Mouse (Mus musculus): ENCODE measurements at regions not wholly inside any gene's neighbourhood (a gene's known extent, or its start where the extent isn't known, plus 50 kb on each side); places are given as distances from the start of the nearest gene placed in this dataset.
A peak's percentile ranks its signal among the peaks of the same experiment; 100 is the strongest.

GRCm38 (mm10) chr16:78013049-78013819 is 288.1 kb upstream of the Cxadr start:
- Histone ChIP-seq H3K27me3 (ENCODE audit: control insufficient read depth, insufficient read depth, low read length) (no peaks in the 10 kb centered on the region), H3K4me1 (ENCODE audit: control insufficient read depth, insufficient read depth, low read length) (peaks cover 5% of the 10 kb centered on the region; the same call in 1 of the 2 replicates), H3K4me2 (ENCODE audit: low read length) (no peak overlapping the region), H3K9me3 (ENCODE audit: control insufficient read depth, low read length) (no peaks in the 10 kb centered on the region), H3K36me3 (ENCODE audit: control insufficient read depth, insufficient read depth, low read length) (no peaks in the 10 kb centered on the region), H3K4me3 (replicated peaks; ENCODE audit: low read depth, low read length) (no peak overlapping the region), H3K9ac (replicated peaks; ENCODE audit: low read length) (no peak overlapping the region), H3K27ac (replicated peaks; ENCODE audit: low read depth, low read length) (no peak overlapping the region)
- DNase-seq (peak; percentile 62), ATAC-seq (ENCODE audit: low FRiP score, low TSS enrichment) (peak; percentile 53; the same call in 1 of the 2 replicates)
- 40% methylated on average over 5 of the region's 5 CpGs for WGBS

GRCm38 (mm10) chr16:78004016-78004415 is 297.3 kb upstream of the Cxadr start:
- no peaks in the 10 kb centered on the region for H3K36me3 ChIP-seq (ENCODE audit: control insufficient read depth, insufficient read depth, low read length)
- no peak overlapping the region for H3K4me2 ChIP-seq (ENCODE audit: low read length)
- H3K4me1 ChIP-seq (ENCODE audit: control insufficient read depth, insufficient read depth, low read length), result no peaks in the 10 kb centered on the region
- 64% methylated on average over 5 of the region's 5 CpGs for WGBS
- no peak for ATAC-seq (ENCODE audit: low FRiP score, low TSS enrichment)
- DNase-seq, result no peak
- H3K9me3 ChIP-seq (ENCODE audit: control insufficient read depth, low read length), result no peaks in the 10 kb centered on the region
- H3K4me3 ChIP-seq (replicated peaks; ENCODE audit: low read depth, low read length), result no peak overlapping the region
- H3K27ac ChIP-seq (replicated peaks; ENCODE audit: low read depth, low read length), result no peak overlapping the region
- no peak overlapping the region for H3K9ac ChIP-seq (replicated peaks; ENCODE audit: low read length)
- H3K27me3 ChIP-seq (ENCODE audit: control insufficient read depth, insufficient read depth, low read length), result no peaks in the 10 kb centered on the region

GRCm38 (mm10) chr16:77992986-77993385 is 308.3 kb upstream of the Cxadr start:
- DNase-seq (no peak), ATAC-seq (ENCODE audit: low FRiP score, low TSS enrichment) (no peak)
- Histone ChIP-seq H3K4me3 (replicated peaks; ENCODE audit: low read depth, low read length) (no peak overlapping the region), H3K4me1 (ENCODE audit: control insufficient read depth, insufficient read depth, low read length) (no peaks in the 10 kb centered on the region), H3K9me3 (ENCODE audit: control insufficient read depth, low read length) (no peaks in the 10 kb centered on the region), H3K27me3 (ENCODE audit: control insufficient read depth, insufficient read depth, low read length) (no peaks in the 10 kb centered on the region), H3K4me2 (ENCODE audit: low read length) (no peak overlapping the region), H3K9ac (replicated peaks; ENCODE audit: low read length) (no peak overlapping the region), H3K36me3 (ENCODE audit: control insufficient read depth, insufficient read depth, low read length) (no peaks in the 10 kb centered on the region), H3K27ac (replicated peaks; ENCODE audit: low read depth, low read length) (no peak overlapping the region)
- WGBS, result 82% methylated on average over 4 of the region's 4 CpGs

GRCm38 (mm10) chr16:77989791-77990325 is 311.4 kb upstream of the Cxadr start:
- no peak overlapping the region for H3K9ac ChIP-seq (replicated peaks; ENCODE audit: low read length)
- no peaks in the 10 kb centered on the region for H3K27me3 ChIP-seq (ENCODE audit: control insufficient read depth, insufficient read depth, low read length)
- ATAC-seq (ENCODE audit: low FRiP score, low TSS enrichment) (no peak), DNase-seq (no peak)
- H3K27ac ChIP-seq (replicated peaks; ENCODE audit: low read depth, low read length), result no peak overlapping the region
- WGBS, result 94% methylated on average over 4 of the region's 4 CpGs
- H3K9me3 ChIP-seq (ENCODE audit: control insufficient read depth, low read length), result no peaks in the 10 kb centered on the region
- H3K4me2 ChIP-seq (ENCODE audit: low read length), result no peak overlapping the region
- H3K4me1 ChIP-seq (ENCODE audit: control insufficient read depth, insufficient read depth, low read length), result no peaks in the 10 kb centered on the region
- H3K4me3 ChIP-seq (replicated peaks; ENCODE audit: low read depth, low read length), result no peak overlapping the region
- H3K36me3 ChIP-seq (ENCODE audit: control insufficient read depth, insufficient read depth, low read length), result no peaks in the 10 kb centered on the region

GRCm38 (mm10) chr16:77989139-77989538 is 312.1 kb upstream of the Cxadr start:
- Histone ChIP-seq H3K4me3 (replicated peaks; ENCODE audit: low read depth, low read length) (no peak overlapping the region), H3K36me3 (ENCODE audit: control insufficient read depth, insufficient read depth, low read length) (no peaks in the 10 kb centered on the region), H3K9me3 (ENCODE audit: control insufficient read depth, low read length) (no peaks in the 10 kb centered on the region), H3K4me1 (ENCODE audit: control insufficient read depth, insufficient read depth, low read length) (no peaks in the 10 kb centered on the region), H3K4me2 (ENCODE audit: low read length) (no peak overlapping the region), H3K27me3 (ENCODE audit: control insufficient read depth, insufficient read depth, low read length) (no peaks in the 10 kb centered on the region), H3K27ac (replicated peaks; ENCODE audit: low read depth, low read length) (no peak overlapping the region), H3K9ac (replicated peaks; ENCODE audit: low read length) (no peak overlapping the region)
- DNase-seq, result no peak
- no peak for ATAC-seq (ENCODE audit: low FRiP score, low TSS enrichment)
- WGBS, result 99% methylated on average over 5 of the region's 5 CpGs

- H3K9ac ChIP-seq (replicated peaks; ENCODE audit: low read length), result no peak overlapping the region
- H3K9me3 ChIP-seq (ENCODE audit: control insufficient read depth, low read length), result no peaks in the 10 kb centered on the region
- H3K4me3 ChIP-seq (replicated peaks; ENCODE audit: low read depth, low read length), result no peak overlapping the region
- H3K4me1 ChIP-seq (ENCODE audit: control insufficient read depth, insufficient read depth, low read length), result no peaks in the 10 kb centered on the region
- 41% methylated on average over 10 of the region's 10 CpGs for WGBS
- no peak overlapping the region for H3K27ac ChIP-seq (replicated peaks; ENCODE audit: low read depth, low read length)
- no peaks in the 10 kb centered on the region for H3K27me3 ChIP-seq (ENCODE audit: control insufficient read depth, insufficient read depth, low read length)
- H3K36me3 ChIP-seq (ENCODE audit: control insufficient read depth, insufficient read depth, low read length), result no peaks in the 10 kb centered on the region
- no peak overlapping the region for H3K4me2 ChIP-seq (ENCODE audit: low read length)
- DNase-seq, result peak; percentile 44
- ATAC-seq (ENCODE audit: low FRiP score, low TSS enrichment), result no peak
Observed at GRCm38 (mm10) chr16:77986884-77987529, 314.3 kb upstream of the Cxadr start.

GRCm38 (mm10) chr16:77948785-77949184 is 346.9 kb upstream of the Gm11146 start:
- no peak overlapping the region for H3K4me3 ChIP-seq (replicated peaks; ENCODE audit: low read depth, low read length)
- no peak for ATAC-seq (ENCODE audit: low FRiP score, low TSS enrichment)
- no peaks in the 10 kb centered on the region for H3K9me3 ChIP-seq (ENCODE audit: control insufficient read depth, low read length)
- H3K4me1 ChIP-seq (ENCODE audit: control insufficient read depth, insufficient read depth, low read length), result no peaks in the 10 kb centered on the region
- H3K36me3 ChIP-seq (ENCODE audit: control insufficient read depth, insufficient read depth, low read length), result no peaks in the 10 kb centered on the region
- H3K4me2 ChIP-seq (ENCODE audit: low read length), result no peak overlapping the region
- no peak overlapping the region for H3K27ac ChIP-seq (replicated peaks; ENCODE audit: low read depth, low read length)
- 93% methylated on average over 1 of the region's 1 CpGs for WGBS
- no peak overlapping the region for H3K9ac ChIP-seq (replicated peaks; ENCODE audit: low read length)
- DNase-seq, result no peak
- H3K27me3 ChIP-seq (ENCODE audit: control insufficient read depth, insufficient read depth, low read length), result no peaks in the 10 kb centered on the region

GRCm38 (mm10) chr16:77945442-77945841 is 343.5 kb upstream of the Gm11146 start:
- ATAC-seq (ENCODE audit: low FRiP score, low TSS enrichment) (no peak), DNase-seq (no peak)
- Histone ChIP-seq H3K4me3 (replicated peaks; ENCODE audit: low read depth, low read length) (no peak overlapping the region), H3K9me3 (ENCODE audit: control insufficient read depth, low read length) (no peaks in the 10 kb centered on the region), H3K4me1 (ENCODE audit: control insufficient read depth, insufficient read depth, low read length) (no peaks in the 10 kb centered on the region), H3K36me3 (ENCODE audit: control insufficient read depth, insufficient read depth, low read length) (no peaks in the 10 kb centered on the region), H3K27ac (replicated peaks; ENCODE audit: low read depth, low read length) (no peak overlapping the region), H3K27me3 (ENCODE audit: control insufficient read depth, insufficient read depth, low read length) (no peaks in the 10 kb centered on the region), H3K9ac (replicated peaks; ENCODE audit: low read length) (no peak overlapping the region), H3K4me2 (ENCODE audit: low read length) (no peak overlapping the region)
- 79% methylated on average over 2 of the region's 2 CpGs for WGBS
